Mouse (Mus musculus) forebrain, embryonic 12.5 days (tissue): ENCODE results near the gene Gpr137b. TPM values are rescaled to one million over a fixed set of nuclear protein-coding genes. Genes with fewer than 3 reads are reported as not detected.
"Not testable (repeated sequence)": the region's sequence is repeated elsewhere in the genome, so short reads cannot be mapped to it uniquely, and the experiment has no call there.

Source experiments
- ATAC-seq: fragments of 200-750 bp; cut with Nextera tagmentation; 2 replicates; pipeline ENCODE4 v1.8.0; 2017; ENCODE audit warnings: moderate TSS enrichment; ENCODE audit not compliant: low FRiP score
- H3K27ac ChIP-seq: fragments of 300-500 bp; sonication (generic); 2 replicates; pipeline ENCODE4 v1.5.1; 2016; ENCODE audit warnings: mild to moderate bottlenecking
- H3K27me3 ChIP-seq: fragments of 300-500 bp; sonication (generic); 2 replicates; pipeline ENCODE4 v1.6.1; 2016; ENCODE audit warnings: mild to moderate bottlenecking
- H3K36me3 ChIP-seq: fragments of 300-500 bp; sonication (generic); replicated peaks from 2 replicates; pipeline ENCODE4 v1.6.1; 2016; ENCODE audit warnings: mild to moderate bottlenecking
- H3K4me1 ChIP-seq: fragments of 300-500 bp; sonication (generic); 2 replicates; pipeline ENCODE4 v1.6.1; 2016
- H3K4me2 ChIP-seq: fragments of 300-500 bp; sonication (generic); 2 replicates; pipeline ENCODE4 v1.6.1; 2016; ENCODE audit warnings: mild to moderate bottlenecking, moderate library complexity
- H3K4me3 ChIP-seq: fragments of 300-500 bp; sonication (generic); replicated peaks from 2 replicates; pipeline ENCODE4 v1.5.1; 2016; ENCODE audit warnings: mild to moderate bottlenecking
- H3K9ac ChIP-seq: fragments of 300-500 bp; sonication (generic); 2 replicates; pipeline ENCODE4 v1.6.1; 2016; ENCODE audit warnings: mild to moderate bottlenecking
- H3K9me3 ChIP-seq: fragments of 300-500 bp; sonication (generic); 2 replicates; pipeline ENCODE4 v1.6.1; 2016
- WGBS: fragments of 180-500 bp; shearing (Covaris S2); methylation state at CpG from one replicate; pipeline ENCODE4 v1.1.7; 2016; 5-methylcytosine and 5-hydroxymethylcytosine counted together
- polyA plus RNA-seq: library from polyadenylated mRNA; unstranded; fragments of >200 nt; fragmentation: Nextera tagmentation; extraction: Ambion mirVana; gene quantifications from 2 replicates; pipeline ENCODE4 v1.2.1, GENCODE M21; 2016

Gene Gpr137b
- polyA plus RNA-seq, 1 experiment from 2014 or later: 27.2 TPM

- not testable (repeated sequence) for H3K9me3 ChIP-seq
Observed at GRCm38 (mm10) chr13:13358602-13359001, 35.2 kb downstream of the Gpr137b start.

GRCm38 (mm10) chr13:13358097-13358496 is 35.7 kb downstream of the Gpr137b start:
- not testable (repeated sequence) for ATAC-seq, H3K36me3 ChIP-seq, H3K27ac ChIP-seq, H3K27me3 ChIP-seq, H3K4me1 ChIP-seq, H3K9me3 ChIP-seq, H3K4me3 ChIP-seq, H3K4me2 ChIP-seq, H3K9ac ChIP-seq
- WGBS: 92% methylated on average over 8 of the region's 8 CpGs

More at GRCm38 (mm10) chr13:13358602-13359001, 35.2 kb downstream of the Gpr137b start:
- H3K4me1 ChIP-seq, H3K4me2 ChIP-seq, H3K36me3 ChIP-seq, H3K9ac ChIP-seq, H3K4me3 ChIP-seq, ATAC-seq, H3K27me3 ChIP-seq, H3K27ac ChIP-seq: not testable (repeated sequence)
- WGBS: 90% methylated on average over 7 of the region's 7 CpGs

- not testable (repeated sequence) for H3K9ac ChIP-seq, H3K4me1 ChIP-seq, ATAC-seq, H3K4me2 ChIP-seq, H3K27me3 ChIP-seq, H3K4me3 ChIP-seq, H3K36me3 ChIP-seq, H3K27ac ChIP-seq, H3K9me3 ChIP-seq
- 84% methylated on average over 4 of the region's 4 CpGs for WGBS
Observed at GRCm38 (mm10) chr13:13352113-13352512, 41.7 kb downstream of the Gpr137b start.

GRCm38 (mm10) chr13:13350681-13351080 is 43.1 kb downstream of the Gpr137b start:
- H3K4me1 ChIP-seq, H3K4me2 ChIP-seq, H3K27ac ChIP-seq, H3K36me3 ChIP-seq, H3K27me3 ChIP-seq, ATAC-seq, H3K9me3 ChIP-seq, H3K9ac ChIP-seq, H3K4me3 ChIP-seq: not testable (repeated sequence)
- 89% methylated on average over 7 of the region's 7 CpGs for WGBS

- 70% methylated on average over 4 of the region's 4 CpGs for WGBS
- Histone ChIP-seq H3K27ac (no peak overlapping the region), H3K27me3 (no peaks in the 10 kb centered on the region), H3K4me1 (no peaks in the 10 kb centered on the region), H3K36me3 (no peaks in the 10 kb centered on the region), H3K9me3 (no peaks in the 10 kb centered on the region), H3K4me3 (no peak overlapping the region), H3K4me2 (no peak overlapping the region), H3K9ac (no peak overlapping the region)
- no peak for ATAC-seq
Observed at GRCm38 (mm10) chr13:13349288-13349687, 44.5 kb downstream of the Gpr137b start.

- not testable (repeated sequence) for H3K9me3 ChIP-seq, H3K27ac ChIP-seq, H3K4me1 ChIP-seq, H3K36me3 ChIP-seq, ATAC-seq, H3K4me3 ChIP-seq, H3K9ac ChIP-seq, H3K4me2 ChIP-seq, H3K27me3 ChIP-seq
- WGBS: 39% methylated on average over 12 of the region's 12 CpGs
Observed at GRCm38 (mm10) chr13:13347634-13348412, 46.0 kb downstream of the Gpr137b start.

- H3K27me3 ChIP-seq, H3K9me3 ChIP-seq, H3K4me1 ChIP-seq, H3K36me3 ChIP-seq, H3K9ac ChIP-seq, ATAC-seq, H3K27ac ChIP-seq, H3K4me2 ChIP-seq, H3K4me3 ChIP-seq: not testable (repeated sequence)
- WGBS: 93% methylated on average over 8 of the region's 8 CpGs
Observed at GRCm38 (mm10) chr13:13337361-13337760, 56.5 kb downstream of the Gpr137b start.

- Histone ChIP-seq H3K36me3 (no peaks in the 10 kb centered on the region), H3K9me3 (no peaks in the 10 kb centered on the region), H3K27ac (no peak overlapping the region), H3K9ac (no peak overlapping the region), H3K4me1 (no peaks in the 10 kb centered on the region), H3K4me2 (no peak overlapping the region), H3K27me3 (no peaks in the 10 kb centered on the region), H3K4me3 (no peak overlapping the region)
- 0 out of 2 replicates have a peak, but pooled peaks have one; percentile 41 for ATAC-seq
- WGBS: 1% methylated on average over 2 of the region's 2 CpGs
Observed at GRCm38 (mm10) chr13:13328876-13329275, 64.9 kb downstream of the Gpr137b start.

Other genes starting within 250 kb of the Gpr137b start
- not detected in 2 replicates for gene Prl2c5, start 211.3 kb downstream of the Gpr137b start, polyA plus RNA-seq
- 32.0 and 32.4 TPM in 2 replicates for gene Nid1, start 43.5 kb upstream of the Gpr137b start, polyA plus RNA-seq
- 4.6 and 5.7 TPM in 2 replicates for gene Lyst, start 196.4 kb upstream of the Gpr137b start, polyA plus RNA-seq